Mouse (Mus musculus): ENCODE results near the gene Ralgds. TPM values are rescaled to one million over a fixed set of nuclear protein-coding genes. Genes with fewer than 3 reads are reported as not detected.

Gene Ralgds
- total RNA-seq, 4 experiments from 2014 or later, result 89.1 to 103 (median 96.7) TPM

DNA sequence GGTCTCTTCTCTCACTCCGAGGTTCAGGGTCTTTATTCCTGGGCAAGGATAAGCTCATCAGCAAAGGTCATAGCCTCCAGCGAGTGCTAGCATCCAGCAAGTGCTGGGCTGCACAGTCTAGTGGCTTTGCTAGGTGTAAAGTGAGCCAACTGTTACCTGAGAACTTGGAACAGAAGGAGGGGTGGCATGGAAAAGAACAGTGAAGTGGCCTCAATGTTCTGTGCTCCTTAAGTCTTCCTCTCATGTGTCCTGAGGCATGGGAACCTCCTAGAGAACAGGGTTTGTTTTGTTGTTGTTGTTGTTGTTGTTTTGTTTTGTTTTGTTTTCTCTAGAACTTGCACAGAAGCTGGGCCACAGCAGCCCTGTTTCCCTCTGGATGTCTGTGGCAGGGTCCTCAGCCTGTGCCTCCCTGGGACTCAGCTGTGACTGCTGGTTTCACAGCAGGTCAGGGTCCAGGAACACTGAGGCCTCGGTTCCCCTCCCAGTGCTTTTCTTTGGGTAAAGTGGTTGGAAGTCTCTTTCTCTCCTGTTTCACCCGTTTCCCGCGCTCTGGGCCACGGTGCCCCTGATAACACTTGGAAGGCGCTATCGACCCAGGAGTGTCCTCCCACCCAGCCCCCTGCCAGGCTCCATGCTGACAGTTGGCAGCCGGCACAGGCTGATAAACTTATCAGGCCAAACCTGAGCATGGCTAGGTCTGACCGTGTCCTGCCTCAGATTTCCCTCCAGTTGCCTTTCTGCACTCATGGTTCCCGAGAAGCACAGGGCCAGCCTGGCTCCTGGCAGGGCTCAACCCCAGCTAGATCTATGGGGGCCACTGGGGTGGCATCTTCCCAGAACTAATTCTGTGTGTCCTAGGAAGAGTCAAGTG is 89.0 kb downstream of the Ralgds start:
- no peak for DNase-seq (ENCODE audit: low spot score in 2 of 2)

Other genes with a start within 250 kb of the Ralgds start
- gene Ppp1r26, start 66.3 kb upstream of the Ralgds start, total RNA-seq (2022), result 10 to 100 TPM; 23.4 to 29.3 (median 26.5) TPM
- gene 1700007K13Rik, start 46.8 kb upstream of the Ralgds start, total RNA-seq (2022), result 1 to 10 TPM; 2.4 to 6.3 (median 3.1) TPM
- 10 to 100 TPM; 37.5 to 40.1 (median 38.5) TPM for gene Mrps2, start 45.1 kb upstream of the Ralgds start, total RNA-seq (2022)
- gene Gbgt1, start 16.2 kb upstream of the Ralgds start, total RNA-seq (2022), result 1 to 10 TPM; 2.9 to 4.4 (median 3.5) TPM
- 1 to 10 TPM in 2 of 4 experiments, not detected in 2; 1.7 to 3.6 TPM for gene Gm10134, start 7.0 kb upstream of the Ralgds start, total RNA-seq (2022)
- not detected for gene Cel, start 50.3 kb downstream of the Ralgds start, total RNA-seq (2022)
- 10 to 100 TPM; 18.0 to 19.4 (median 19.2) TPM for gene Gtf3c5, start 70.6 kb downstream of the Ralgds start, total RNA-seq (2022)
- gene Gfi1b, start 108.9 kb downstream of the Ralgds start, total RNA-seq (2022), result not detected
- 10 to 100 TPM; 54.1 to 61.6 (median 57.4) TPM for gene Tsc1, start 128.1 kb downstream of the Ralgds start, total RNA-seq (2022)
- 1 to 10 TPM in 2 of 4 experiments, under 1 TPM in 2; 0.55 to 2.1 (median 1.1) TPM for gene Spaca9, start 186.6 kb downstream of the Ralgds start, total RNA-seq (2022)
- gene Ak8, start 187.0 kb downstream of the Ralgds start, total RNA-seq (2022), result 1 to 10 TPM; 1.7 to 2.6 (median 2.4) TPM